Mouse (Mus musculus) hindbrain, embryonic 13.5 days (tissue): ENCODE measurements at regions not wholly inside any gene's neighbourhood (a gene's known extent, or its start where the extent isn't known, plus 50 kb on each side); places are given as distances from the start of the nearest gene placed in this dataset.

Experiments used
- ATAC-seq: fragments of 200-750 bp; cut with Nextera tagmentation; 2 replicates; pipeline ENCODE4 v1.8.0; 2017; ENCODE audit warnings: moderate TSS enrichment; ENCODE audit not compliant: low FRiP score
- H3K27ac ChIP-seq: fragments of 300-500 bp; sonication (generic); 2 replicates; pipeline ENCODE4 v1.5.1; 2015; ENCODE audit warnings: inconsistent platforms, mild to moderate bottlenecking, moderate library complexity
- H3K27me3 ChIP-seq: fragments of 300-500 bp; sonication (generic); 2 replicates; pipeline ENCODE4 v1.6.1; 2015; ENCODE audit warnings: mild to moderate bottlenecking, inconsistent platforms
- H3K36me3 ChIP-seq: fragments of 300-500 bp; sonication (generic); 2 replicates; pipeline ENCODE4 v1.6.1; 2015; ENCODE audit warnings: mild to moderate bottlenecking, inconsistent platforms
- H3K4me1 ChIP-seq: fragments of 300-500 bp; sonication (generic); replicated peaks from 2 replicates; pipeline ENCODE4 v1.6.1; 2015; ENCODE audit warnings: inconsistent platforms
- H3K4me2 ChIP-seq: fragments of 300-500 bp; sonication (generic); 2 replicates; pipeline ENCODE4 v1.6.1; 2015; ENCODE audit warnings: inconsistent platforms, mild to moderate bottlenecking, moderate library complexity
- H3K4me3 ChIP-seq: fragments of 300-500 bp; sonication (generic); 2 replicates; pipeline ENCODE4 v1.5.1; 2015; ENCODE audit warnings: mild to moderate bottlenecking, inconsistent platforms
- H3K9ac ChIP-seq: fragments of 300-500 bp; sonication (generic); 2 replicates; pipeline ENCODE4 v1.6.1; 2015; ENCODE audit warnings: mild to moderate bottlenecking, inconsistent platforms
- H3K9me3 ChIP-seq: fragments of 300-500 bp; sonication (generic); 2 replicates; pipeline ENCODE4 v1.6.1; 2016; ENCODE audit warnings: inconsistent platforms
- WGBS: fragments of 180-500 bp; shearing (Covaris S2); methylation state at CpG from one replicate; pipeline ENCODE4 v1.1.7; 2015; 5-methylcytosine and 5-hydroxymethylcytosine counted together

DNA sequence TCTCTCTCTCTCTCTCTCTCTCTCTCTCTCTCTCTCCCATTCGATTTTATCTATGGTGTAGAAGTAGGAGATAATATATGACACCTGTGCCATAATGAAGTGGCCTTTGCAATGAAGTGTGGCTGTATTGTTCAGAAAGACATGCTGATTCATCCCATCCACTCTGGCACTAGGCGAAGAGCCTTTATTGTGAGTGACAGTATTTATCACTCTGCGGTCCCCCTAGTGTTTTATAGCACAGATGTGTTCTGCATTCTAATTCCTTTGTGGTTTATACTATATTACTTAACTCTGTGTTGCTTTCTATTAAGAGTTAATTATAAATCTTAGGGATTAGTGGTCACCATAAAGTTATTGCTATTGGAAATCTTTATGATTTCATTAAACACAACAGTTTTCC, 398.7 kb downstream of the Tmem38b start:
- Histone ChIP-seq H3K9me3 (no peaks in the 10 kb centered on the region), H3K36me3 (no peaks in the 10 kb centered on the region), H3K27ac (no peak overlapping the region), H3K4me3 (no peak overlapping the region), H3K9ac (no peak overlapping the region), H3K4me1 (no peaks in the 10 kb centered on the region), H3K4me2 (no peak overlapping the region), H3K27me3 (no peaks in the 10 kb centered on the region)
- ATAC-seq: no peak
- WGBS: 50% methylated on average over 2 of the region's 3 CpGs
